Mouse (Mus musculus): ENCODE results near the gene Olfr812.
A peak's percentile ranks its signal among the peaks of the same experiment; 100 is the strongest.
"Not testable (repeated sequence)": the region's sequence is repeated elsewhere in the genome, so short reads cannot be mapped to it uniquely, and the experiment has no call there.

Gene Olfr812

GRCm38 (mm10) chr10:129845994-129846393, at the start of gene Olfr812:
Gene Olfr812, minus strand, starts transcription at chr10:129846094.
- no peak for DNase-seq (ENCODE audit: low read depth, low spot score)

- DNase-seq (ENCODE audit: low read depth, low spot score) = no peak
Observed at GRCm38 (mm10) chr10:129885934-129886333, 40.0 kb upstream of the Olfr812 start.

- DNase-seq (ENCODE audit: low read depth, low spot score) = not testable (repeated sequence)
Observed at GRCm38 (mm10) chr10:129885496-129885895, 39.6 kb upstream of the Olfr812 start.

- not testable (repeated sequence) for DNase-seq (ENCODE audit: low read depth, low spot score)
Observed at GRCm38 (mm10) chr10:129879751-129880150, 33.9 kb upstream of the Olfr812 start, which contains the start of gene Olfr814. Gene Olfr814, minus strand, starts transcription at chr10:129879851.

GRCm38 (mm10) chr10:129855067-129855466, 9.2 kb upstream of the Olfr812 start, which contains the start of gene Olfr813:
Gene Olfr813, plus strand, starts transcription at chr10:129855367.
- no peak for DNase-seq (ENCODE audit: low read depth, low spot score)

- DNase-seq (ENCODE audit: low read depth, low spot score) = peak; percentile 47
Observed at GRCm38 (mm10) chr10:129847343-129847742, 1.4 kb upstream of the Olfr812 start.

- no peak for DNase-seq (ENCODE audit: low read depth, low spot score)
Observed at GRCm38 (mm10) chr10:129804296-129804695, 41.6 kb downstream of the Olfr812 start, which contains the start of gene Olfr811. Gene Olfr811, minus strand, starts transcription at chr10:129804396.

- no peak for DNase-seq (ENCODE audit: low read depth, low spot score)
Observed at GRCm38 (mm10) chr10:129794817-129795216, 51.1 kb downstream of the Olfr812 start, which contains the start of gene Olfr810. Gene Olfr810, minus strand, starts transcription at chr10:129794917.
